Mouse (Mus musculus) subcutaneous adipose tissue, adult 2 months (tissue): ENCODE measurements around the gene Fbxo27. TPM values are rescaled to one million over a fixed set of nuclear protein-coding genes. Genes with fewer than 3 reads are reported as not detected.

Experiments used
- polyA plus RNA-seq: library from polyadenylated mRNA; depleted of rRNA; stranded (reverse); fragments of >200 nt; gene quantifications from 2 replicates; pipeline ENCODE4 v1.2.3, GENCODE M21; 2012; ENCODE audit warnings: low replicate concordance; rRNA removed

Gene Fbxo27
- 7.1 and 21.8 TPM in 2 replicates for polyA plus RNA-seq

DNA sequence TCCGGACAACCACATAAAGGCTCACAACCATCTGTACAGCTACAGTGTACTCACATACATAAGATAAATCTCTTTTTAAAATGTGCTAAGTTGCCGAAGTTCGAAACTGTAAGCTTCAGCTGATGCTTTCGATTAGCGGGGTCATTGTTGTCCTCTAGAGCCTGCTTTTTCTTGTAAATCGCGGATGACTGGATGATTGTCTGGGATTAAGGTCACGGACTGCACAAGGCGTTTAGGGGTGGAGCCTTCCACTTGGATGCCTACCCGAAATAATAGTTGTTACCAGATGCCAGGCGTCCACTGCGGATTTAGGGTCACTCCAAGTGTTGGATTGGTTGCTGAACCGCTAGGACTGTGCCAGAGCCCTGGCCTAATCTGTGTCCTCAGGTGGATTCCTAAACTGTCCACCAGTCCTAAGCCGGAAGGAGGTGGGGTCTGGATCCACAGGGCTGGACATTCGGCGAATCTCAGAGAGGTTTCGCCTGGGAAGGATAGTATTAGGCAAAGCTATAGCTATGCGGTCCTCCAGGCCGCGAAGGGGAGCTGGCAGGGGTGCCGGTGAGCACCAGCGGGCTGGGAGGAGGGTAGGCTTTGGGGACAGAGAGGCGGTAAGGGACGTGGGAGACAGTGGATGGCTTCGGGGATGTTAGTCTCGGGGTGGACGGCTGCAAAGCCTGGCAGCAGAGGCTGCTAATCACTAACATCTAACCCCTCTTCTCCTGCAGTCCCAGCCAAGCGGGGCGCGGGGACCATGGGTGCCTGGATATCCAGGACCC lies at the start of gene Fbxo27:
TSS of gene Fbxo27 (plus strand) at position 305 of the 776 bp plus-strand sequence.

GRCm38 (mm10) chr7:28716590-28717281 lies 24.1 kb downstream of the Fbxo27 start, which contains the start of gene Fbxo17:
TSS of gene Fbxo17 (plus strand) at chr7:28716804.

GRCm38 (mm10) chr7:28741709-28742438 lies 49.2 kb downstream of the Fbxo27 start, which contains the start of the genes Mrps12 and Sars2:
TSS of gene Mrps12 (minus strand) at chr7:28741820.
TSS of gene Sars2 (plus strand) at chr7:28741992.

Other genes starting within 250 kb of the Fbxo27 start
- 3.1 and 12.7 TPM in 2 replicates for gene Lrfn1, start 240.9 kb upstream of the Fbxo27 start, polyA plus RNA-seq
- gene Ifnl2, start 182.4 kb upstream of the Fbxo27 start, polyA plus RNA-seq: not detected in 2 replicates
- gene Ifnl3, start 170.0 kb upstream of the Fbxo27 start, polyA plus RNA-seq: not detected in 2 replicates
- gene Sycn, start 152.0 kb upstream of the Fbxo27 start, polyA plus RNA-seq: 0.76 and 0.83 TPM in 2 replicates
- 0.11 TPM in 1 of 2 replicates, not detected in the other for gene Nccrp1, start 145.6 kb upstream of the Fbxo27 start, polyA plus RNA-seq
- 79.8 and 99.2 TPM in 2 replicates for gene Samd4b, start 94.7 kb upstream of the Fbxo27 start, polyA plus RNA-seq
- gene Pak4, start 94.7 kb upstream of the Fbxo27 start, polyA plus RNA-seq: 13.7 and 30.0 TPM in 2 replicates
- not detected in 2 replicates for gene Acp7, start 61.5 kb upstream of the Fbxo27 start, polyA plus RNA-seq
- gene Fbxo17, start 24.0 kb downstream of the Fbxo27 start, polyA plus RNA-seq: 1.8 and 6.7 TPM in 2 replicates
- 65.5 and 68.1 TPM in 2 replicates for gene Mrps12, start 49.0 kb downstream of the Fbxo27 start, polyA plus RNA-seq
- 17.2 and 24.2 TPM in 2 replicates for gene Sars2, start 49.1 kb downstream of the Fbxo27 start, polyA plus RNA-seq
- not detected in 2 replicates for gene Ccer2, start 63.3 kb downstream of the Fbxo27 start, polyA plus RNA-seq
- 116 and 128 TPM in 2 replicates for gene Sirt2, start 73.9 kb downstream of the Fbxo27 start, polyA plus RNA-seq
- gene Nfkbib, start 74.7 kb downstream of the Fbxo27 start, polyA plus RNA-seq: 31.7 and 33.5 TPM in 2 replicates
- gene Rinl, start 96.1 kb downstream of the Fbxo27 start, polyA plus RNA-seq: 5.6 and 8.0 TPM in 2 replicates
- gene Hnrnpl, start 115.7 kb downstream of the Fbxo27 start, polyA plus RNA-seq: 301 and 463 TPM in 2 replicates
- 516 and 1,100 TPM in 2 replicates for gene Ech1, start 132.4 kb downstream of the Fbxo27 start, polyA plus RNA-seq
- gene Lgals4, start 141.0 kb downstream of the Fbxo27 start, polyA plus RNA-seq: 29.7 and 44.7 TPM in 2 replicates
- gene Lgals7, start 171.0 kb downstream of the Fbxo27 start, polyA plus RNA-seq: 7.4 and 19.9 TPM in 2 replicates
- 0.85 and 2.6 TPM in 2 replicates for gene Capn12, start 188.6 kb downstream of the Fbxo27 start, polyA plus RNA-seq